Mouse (Mus musculus) hindbrain, embryonic 12.5 days (tissue): ENCODE data around the gene Sall1. TPM values are rescaled to one million over a fixed set of nuclear protein-coding genes. Genes with fewer than 3 reads are reported as not detected.

Experiments used
- microRNA-seq: library from miRNA; unstranded; fragments of <30 nt; microRNA quantifications from one replicate; pipeline ENCODE4, GENCODE M21; 2017
- polyA plus RNA-seq: library from polyadenylated mRNA; unstranded; fragments of >200 nt; fragmentation: Nextera tagmentation; extraction: Ambion mirVana; gene quantifications from 2 replicates; pipeline ENCODE4 v1.2.1, GENCODE M21; 2016

Sall1 gene
- polyA plus RNA-seq, 1 experiment from 2014 or later, result 15.6 TPM

Small RNA genes lying within 50 kb of the gene (microRNA-seq; reads per million reads assigned to microRNA genes)
- not detected for gene Mir8110
